Mouse (Mus musculus) erythroblast, embryonic 14.5 days (primary cell): ENCODE data around the gene Gabrr1. TPM values are rescaled to one million over a fixed set of nuclear protein-coding genes. Genes with fewer than 3 reads are reported as not detected.

ENCODE experiments used
- H3K27me3 ChIP-seq: 2 replicates; pipeline ENCODE4 v1.6.1; 2012; ENCODE audit warnings: inconsistent platforms; ENCODE audit not compliant: control insufficient read depth
- H3K36me3 ChIP-seq: 2 replicates; pipeline ENCODE4 v1.6.1; 2012; ENCODE audit warnings: mild to moderate bottlenecking, inconsistent platforms; ENCODE audit not compliant: control insufficient read depth
- H3K4me1 ChIP-seq: 2 replicates; pipeline ENCODE4 v1.6.1; 2012; ENCODE audit warnings: inconsistent platforms; ENCODE audit not compliant: control insufficient read depth
- H3K4me3 ChIP-seq: replicated peaks from 2 replicates; pipeline ENCODE3; 2012; ENCODE audit warnings: moderate library complexity, mild to moderate bottlenecking, inconsistent platforms
- H3K9me3 ChIP-seq: 2 replicates; pipeline ENCODE4 v1.6.1; 2012; ENCODE audit warnings: low read length, inconsistent platforms, mixed read lengths; ENCODE audit not compliant: control insufficient read depth
- GATA1 ChIP-seq: IDR thresholded peaks from 2 replicates; pipeline ENCODE4 v1.6.1; 2012; ENCODE audit warnings: low read length, inconsistent platforms, mixed read lengths
- TAL1 ChIP-seq: IDR thresholded peaks from 3 replicates; pipeline ENCODE4 v1.6.1; 2012; ENCODE audit warnings: low read length, inconsistent platforms, mixed read lengths
- polyA plus RNA-seq: library from polyadenylated mRNA; stranded (reverse); fragments of >175 nt; gene quantifications from 2 replicates; pipeline ENCODE4 v1.2.3, GENCODE M21; 2012

The Gabrr1 gene
- polyA plus RNA-seq, 1 experiment: 0.01 TPM

GRCm38 (mm10) chr4:33146679-33147291 lies 14.5 kb downstream of the Gabrr1 start:
- H3K36me3 ChIP-seq: no peaks in the 10 kb centered on the region
- no peaks in the 10 kb centered on the region for H3K9me3 ChIP-seq
- H3K4me3 ChIP-seq: no peak overlapping the region
- peaks cover 10% of the 10 kb centered on the region for H3K27me3 ChIP-seq
- H3K4me1 ChIP-seq: no peaks in the 10 kb centered on the region
- TF ChIP-seq GATA1 (no peak), TAL1 (no peak)

- Histone ChIP-seq H3K4me3 (no peak overlapping the region), H3K27me3 (peaks cover 10% of the 10 kb centered on the region), H3K36me3 (no peaks in the 10 kb centered on the region), H3K9me3 (no peaks in the 10 kb centered on the region), H3K4me1 (no peaks in the 10 kb centered on the region)
- no peak for TF ChIP-seq TAL1
- TF ChIP-seq GATA1: no peak
Observed at GRCm38 (mm10) chr4:33147825-33148224, 15.5 kb downstream of the Gabrr1 start.

GRCm38 (mm10) chr4:33149150-33149549 lies 16.8 kb downstream of the Gabrr1 start:
- Histone ChIP-seq H3K4me1 (no peaks in the 10 kb centered on the region), H3K4me3 (no peak overlapping the region), H3K27me3 (peaks cover 10% of the 10 kb centered on the region), H3K36me3 (no peaks in the 10 kb centered on the region), H3K9me3 (no peaks in the 10 kb centered on the region)
- TF ChIP-seq GATA1: no peak
- TF ChIP-seq TAL1: no peak

- Histone ChIP-seq H3K4me3 (no peak overlapping the region), H3K27me3 (peaks cover under 1% of the 10 kb centered on the region; the same call in 1 of the 2 replicates), H3K36me3 (no peaks in the 10 kb centered on the region), H3K4me1 (no peaks in the 10 kb centered on the region), H3K9me3 (no peaks in the 10 kb centered on the region)
- TF ChIP-seq TAL1 (no peak), GATA1 (no peak)
Observed at GRCm38 (mm10) chr4:33152087-33153038, 20.0 kb downstream of the Gabrr1 start.

- H3K4me3 ChIP-seq: no peak overlapping the region
- no peak for TF ChIP-seq TAL1
- TF ChIP-seq GATA1: no peak
- H3K36me3 ChIP-seq: no peaks in the 10 kb centered on the region
- H3K9me3 ChIP-seq: no peaks in the 10 kb centered on the region
- H3K4me1 ChIP-seq: no peaks in the 10 kb centered on the region
- peaks cover 16% of the 10 kb centered on the region for H3K27me3 ChIP-seq
Observed at GRCm38 (mm10) chr4:33183477-33183876, 51.2 kb downstream of the Gabrr1 start.

- peaks cover 44% of the 10 kb centered on the region for H3K27me3 ChIP-seq
- no peaks in the 10 kb centered on the region; the same call in 1 of the 2 replicates for H3K9me3 ChIP-seq
- H3K36me3 ChIP-seq: no peaks in the 10 kb centered on the region
- TF ChIP-seq TAL1 (no peak), GATA1 (no peak)
- H3K4me1 ChIP-seq: peaks cover 5% of the 10 kb centered on the region
- H3K4me3 ChIP-seq: no peak overlapping the region
Observed at GRCm38 (mm10) chr4:33188164-33188563, 55.8 kb downstream of the Gabrr1 start.

GRCm38 (mm10) chr4:33188781-33189734 lies 56.7 kb downstream of the Gabrr1 start:
- H3K27me3 ChIP-seq: peaks cover 44% of the 10 kb centered on the region
- TF ChIP-seq TAL1 (no peak), GATA1 (no peak)
- no peaks in the 10 kb centered on the region; the same call in 1 of the 2 replicates for H3K9me3 ChIP-seq
- H3K36me3 ChIP-seq: no peaks in the 10 kb centered on the region
- H3K4me1 ChIP-seq: peaks cover 5% of the 10 kb centered on the region
- H3K4me3 ChIP-seq: peak overlapping the region; percentile 49

- H3K4me1 ChIP-seq: peaks cover 5% of the 10 kb centered on the region
- no peak for TF ChIP-seq GATA1
- TF ChIP-seq TAL1: no peak
- no peaks in the 10 kb centered on the region; the same call in 1 of the 2 replicates for H3K9me3 ChIP-seq
- H3K27me3 ChIP-seq: peaks cover 44% of the 10 kb centered on the region
- peak within 1 kb of the TSS; percentile 49 for H3K4me3 ChIP-seq
- H3K36me3 ChIP-seq: no peaks in the 10 kb centered on the region
Observed at GRCm38 (mm10) chr4:33189735-33190036, 57.4 kb downstream of the Gabrr1 start, which contains the start of gene Pm20d2. Gene Pm20d2, minus strand, starts transcription at chr4:33189737.

- no peak for TF ChIP-seq TAL1
- TF ChIP-seq GATA1: no peak
Observed at GRCm38 (mm10) chr4:33198117-33198516, 65.8 kb downstream of the Gabrr1 start.

More at GRCm38 (mm10) chr4:33198117-33198516, 65.8 kb downstream of the Gabrr1 start:
- H3K36me3 ChIP-seq: no peaks in the 10 kb centered on the region
- H3K4me3 ChIP-seq: no peak overlapping the region
- H3K9me3 ChIP-seq: no peaks in the 10 kb centered on the region
- H3K27me3 ChIP-seq: no peaks in the 10 kb centered on the region
- H3K4me1 ChIP-seq: no peaks in the 10 kb centered on the region
